Mouse (Mus musculus): ENCODE measurements around the gene Nexn. TPM values are rescaled to one million over a fixed set of nuclear protein-coding genes. Genes with fewer than 3 reads are reported as not detected.

Gene Nexn
- polyA plus RNA-seq, 1 experiment from 2014 or later: 2.9 TPM

DNA sequence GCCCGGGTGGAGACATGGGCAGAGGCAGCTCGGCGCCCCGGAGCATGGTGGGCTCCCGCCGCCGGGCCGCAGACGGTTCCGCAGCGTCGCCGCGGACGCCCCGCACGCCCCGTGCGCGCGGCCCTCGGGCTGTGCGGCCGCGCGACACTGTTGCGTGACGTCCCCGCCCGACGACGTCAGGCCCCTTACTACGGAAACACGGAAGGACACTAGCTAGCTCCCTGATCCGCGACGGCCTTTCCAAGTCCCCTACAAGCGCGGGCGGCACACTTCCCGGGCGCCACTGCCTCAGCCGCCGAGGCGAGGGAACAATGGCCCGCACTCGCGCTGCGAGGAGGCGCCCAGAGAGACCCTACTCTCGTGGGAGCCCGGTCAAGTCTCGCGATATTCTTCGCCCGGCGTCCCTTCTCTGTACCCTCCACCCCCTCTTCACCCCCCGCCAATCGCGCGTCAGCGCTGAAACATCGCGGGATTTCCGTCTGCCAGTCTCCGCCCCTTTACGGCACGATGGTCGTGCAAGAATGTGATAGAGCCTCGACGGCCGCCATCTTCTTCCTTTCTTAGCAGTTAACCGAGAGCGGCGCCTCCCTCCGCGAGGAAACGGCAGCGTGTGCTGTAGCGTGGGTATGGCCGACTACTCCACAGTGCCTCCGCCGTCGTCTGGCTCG, 56.0 kb downstream of the Nexn start, which contains the start of the genes Dnajb4 and Fubp1:
Dnajb4 (minus strand) TSS at position 336 of the 668 bp plus-strand sequence.
Fubp1 (plus strand) TSS at position 456 of the 668 bp plus-strand sequence.
- H3K4me1 ChIP-seq (ENCODE audit: control insufficient read depth, insufficient read depth, low read length): peaks cover 29% of the 10 kb centered on the region
- H3K27ac ChIP-seq (ENCODE audit: low read depth, low read length): peak within 1 kb of the TSS; percentile 100
- peak within 1 kb of the TSS; percentile 98 for H3K4me3 ChIP-seq (ENCODE audit: low read depth, low read length)
- no peaks in the 10 kb centered on the region for H3K27me3 ChIP-seq (ENCODE audit: control insufficient read depth, insufficient read depth, low read length)
- H3K36me3 ChIP-seq (ENCODE audit: control insufficient read depth, insufficient read depth, low read length): no peaks in the 10 kb centered on the region
- peak within 1 kb of the TSS; percentile 100 for H3K9ac ChIP-seq (replicated peaks; ENCODE audit: low read depth, low read length)
- no peaks in the 10 kb centered on the region for H3K9me3 ChIP-seq (ENCODE audit: control insufficient read depth, low read length)
- H3K4me2 ChIP-seq (ENCODE audit: low read depth, low read length): peak within 1 kb of the TSS; percentile 91
- WGBS: under 1% methylated on average over 82 of the region's 85 CpGs
- ATAC-seq (ENCODE audit: low read depth): peak; percentile 97

DNA sequence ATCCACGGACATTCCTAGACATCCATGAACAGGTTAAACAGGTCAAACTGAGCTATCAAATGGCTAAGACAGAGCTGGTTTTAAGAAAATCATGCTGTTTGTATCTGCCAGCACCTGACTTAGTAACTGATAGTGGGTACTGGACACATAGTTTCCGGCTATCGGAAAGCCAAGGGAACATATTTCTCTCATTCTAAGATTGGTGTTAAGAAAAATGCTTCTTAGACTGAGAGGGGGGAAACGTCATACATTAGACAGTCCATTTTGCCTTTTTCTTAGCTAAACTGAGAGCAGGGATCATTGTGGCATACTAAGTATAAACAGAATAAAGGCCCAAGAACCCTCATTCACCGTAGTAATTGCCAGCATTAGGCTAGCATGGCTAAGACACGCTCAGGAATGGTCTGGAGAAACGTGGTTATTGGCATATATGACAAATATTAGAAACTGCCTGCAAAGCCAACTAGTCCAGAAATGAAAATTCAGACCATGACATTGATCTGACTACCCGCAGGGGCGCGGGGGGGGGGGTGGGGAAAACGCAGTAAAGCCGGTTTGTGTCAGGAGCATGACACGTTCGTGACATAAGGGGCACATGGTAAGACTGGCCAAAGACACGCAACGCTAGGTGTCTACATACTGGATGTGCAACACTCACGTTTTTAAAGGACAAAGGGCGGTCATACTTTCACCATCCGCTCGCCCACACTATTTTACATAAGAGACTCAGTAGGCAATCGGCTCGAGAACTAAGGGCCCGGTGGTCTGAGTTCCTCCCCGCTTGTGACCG, 56.8 kb downstream of the Nexn start:
- H3K27me3 ChIP-seq (ENCODE audit: control insufficient read depth, insufficient read depth, low read length): no peaks in the 10 kb centered on the region
- peak overlapping the region; percentile 98 for H3K4me3 ChIP-seq (ENCODE audit: low read depth, low read length)
- peak overlapping the region; percentile 91 for H3K4me2 ChIP-seq (ENCODE audit: low read depth, low read length)
- peak overlapping the region; percentile 100 for H3K9ac ChIP-seq (replicated peaks; ENCODE audit: low read depth, low read length)
- H3K9me3 ChIP-seq (ENCODE audit: control insufficient read depth, low read length): no peaks in the 10 kb centered on the region
- 5% methylated on average over 25 of the region's 25 CpGs for WGBS
- H3K36me3 ChIP-seq (ENCODE audit: control insufficient read depth, insufficient read depth, low read length): no peaks in the 10 kb centered on the region
- peak; percentile 42 for ATAC-seq (ENCODE audit: low read depth)
- H3K4me1 ChIP-seq (ENCODE audit: control insufficient read depth, insufficient read depth, low read length): peaks cover 23% of the 10 kb centered on the region
- H3K27ac ChIP-seq (ENCODE audit: low read depth, low read length): peak overlapping the region; percentile 100

DNA sequence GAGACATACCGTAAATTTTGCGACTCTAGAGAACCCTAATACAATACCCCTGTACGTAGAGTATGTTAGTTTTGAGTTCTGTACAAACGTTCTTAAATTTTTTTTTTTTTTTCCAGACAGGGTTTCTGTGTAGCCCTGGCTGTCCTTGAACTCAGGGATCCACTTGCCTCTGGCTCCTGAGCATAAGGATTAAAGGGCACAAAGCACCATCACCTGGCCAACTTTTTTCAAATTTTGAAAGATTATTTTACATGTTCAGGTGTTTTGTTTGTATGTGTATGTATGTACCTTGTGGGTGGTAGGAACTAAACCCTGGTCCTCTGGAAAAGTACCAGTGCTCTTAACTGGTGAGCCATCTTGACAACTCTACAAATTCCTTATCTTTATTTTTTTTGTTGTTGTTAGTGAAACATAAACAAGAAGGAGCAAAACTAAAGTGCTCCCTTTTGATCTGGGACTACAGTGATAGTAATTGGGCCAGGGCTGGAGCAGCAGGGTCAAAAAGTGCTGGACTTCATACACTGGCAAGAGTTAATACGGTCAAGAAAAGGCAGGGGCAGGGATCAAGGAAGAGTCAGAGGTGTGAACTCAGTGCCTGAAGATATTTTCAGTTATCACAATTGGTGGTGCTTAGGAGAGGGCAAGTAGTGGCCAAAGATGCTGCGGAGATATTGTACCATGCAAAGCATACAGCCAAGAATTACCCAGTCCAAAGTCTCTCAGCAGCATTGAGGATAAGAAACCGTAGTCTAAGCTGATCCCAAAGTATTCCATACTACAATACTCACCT, 57.9 kb downstream of the Nexn start:
- no peak for ATAC-seq (ENCODE audit: low read depth)
- Histone ChIP-seq H3K27ac (ENCODE audit: low read depth, low read length) (no peak overlapping the region), H3K9me3 (ENCODE audit: control insufficient read depth, low read length) (no peaks in the 10 kb centered on the region), H3K9ac (replicated peaks; ENCODE audit: low read depth, low read length) (no peak overlapping the region), H3K4me3 (ENCODE audit: low read depth, low read length) (no peak overlapping the region), H3K4me1 (ENCODE audit: control insufficient read depth, insufficient read depth, low read length) (peaks cover 21% of the 10 kb centered on the region), H3K27me3 (ENCODE audit: control insufficient read depth, insufficient read depth, low read length) (no peaks in the 10 kb centered on the region), H3K36me3 (ENCODE audit: control insufficient read depth, insufficient read depth, low read length) (no peaks in the 10 kb centered on the region), H3K4me2 (ENCODE audit: low read depth, low read length) (peak overlapping the region; percentile 91; the same call in 1 of the 2 replicates)
- WGBS: 94% methylated on average over 7 of the region's 7 CpGs

DNA sequence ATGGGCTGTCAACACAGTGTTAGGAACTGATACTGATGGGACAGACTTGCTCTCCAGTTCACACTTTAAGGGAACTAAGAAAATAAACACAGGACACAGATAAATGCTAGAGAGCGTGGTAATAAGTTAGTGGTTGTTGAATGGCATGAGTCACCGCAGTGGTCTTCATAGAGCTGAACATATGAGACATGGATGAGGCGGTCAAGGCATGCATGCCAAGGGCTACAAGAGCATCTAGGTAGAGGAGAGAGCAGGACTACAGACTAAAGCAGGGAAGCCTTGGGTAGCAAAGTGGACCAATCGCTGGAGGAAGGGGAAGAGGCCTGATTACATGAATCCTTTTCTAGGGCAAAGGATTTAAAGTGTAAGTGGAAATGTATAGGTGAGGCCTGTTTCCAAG, 59.0 kb downstream of the Nexn start:
- WGBS: 99% methylated on average over 4 of the region's 4 CpGs
- no peak overlapping the region for H3K9ac ChIP-seq (replicated peaks; ENCODE audit: low read depth, low read length)
- H3K27me3 ChIP-seq (ENCODE audit: control insufficient read depth, insufficient read depth, low read length): no peaks in the 10 kb centered on the region
- peaks cover 10% of the 10 kb centered on the region for H3K4me1 ChIP-seq (ENCODE audit: control insufficient read depth, insufficient read depth, low read length)
- H3K27ac ChIP-seq (ENCODE audit: low read depth, low read length): no peak overlapping the region
- H3K36me3 ChIP-seq (ENCODE audit: control insufficient read depth, insufficient read depth, low read length): no peaks in the 10 kb centered on the region
- no peak for ATAC-seq (ENCODE audit: low read depth)
- no peak overlapping the region for H3K4me2 ChIP-seq (ENCODE audit: low read depth, low read length)
- H3K9me3 ChIP-seq (ENCODE audit: control insufficient read depth, low read length): no peaks in the 10 kb centered on the region
- no peak overlapping the region for H3K4me3 ChIP-seq (ENCODE audit: low read depth, low read length)

DNA sequence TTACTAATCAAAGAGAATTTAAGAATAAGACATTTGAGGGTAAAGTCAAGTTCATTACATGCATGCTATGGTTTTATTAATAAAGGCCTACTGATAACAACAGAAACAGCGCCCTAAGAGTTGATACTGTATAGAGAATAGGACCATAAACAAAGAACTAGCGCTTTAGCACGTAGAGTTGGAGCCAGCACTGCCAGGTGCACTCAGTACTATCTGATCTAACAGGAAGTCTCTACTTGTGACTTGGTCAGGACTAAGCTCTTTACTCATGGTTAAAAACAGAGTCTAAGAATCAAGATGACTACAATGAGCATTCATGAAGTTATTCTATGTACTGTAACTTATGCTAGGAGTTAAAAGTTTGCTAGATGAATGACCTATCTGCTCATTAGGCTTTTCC, 61.6 kb downstream of the Nexn start:
- no peaks in the 10 kb centered on the region for H3K36me3 ChIP-seq (ENCODE audit: control insufficient read depth, insufficient read depth, low read length)
- no peak overlapping the region for H3K4me2 ChIP-seq (ENCODE audit: low read depth, low read length)
- H3K4me1 ChIP-seq (ENCODE audit: control insufficient read depth, insufficient read depth, low read length): peaks cover 4% of the 10 kb centered on the region; the same call in 1 of the 2 replicates
- H3K9ac ChIP-seq (replicated peaks; ENCODE audit: low read depth, low read length): no peak overlapping the region
- no peak overlapping the region for H3K4me3 ChIP-seq (ENCODE audit: low read depth, low read length)
- H3K27me3 ChIP-seq (ENCODE audit: control insufficient read depth, insufficient read depth, low read length): no peaks in the 10 kb centered on the region
- H3K9me3 ChIP-seq (ENCODE audit: control insufficient read depth, low read length): no peaks in the 10 kb centered on the region
- ATAC-seq (ENCODE audit: low read depth): no peak
- no peak overlapping the region for H3K27ac ChIP-seq (ENCODE audit: low read depth, low read length)
- 78% methylated on average over 3 of the region's 3 CpGs for WGBS

DNA sequence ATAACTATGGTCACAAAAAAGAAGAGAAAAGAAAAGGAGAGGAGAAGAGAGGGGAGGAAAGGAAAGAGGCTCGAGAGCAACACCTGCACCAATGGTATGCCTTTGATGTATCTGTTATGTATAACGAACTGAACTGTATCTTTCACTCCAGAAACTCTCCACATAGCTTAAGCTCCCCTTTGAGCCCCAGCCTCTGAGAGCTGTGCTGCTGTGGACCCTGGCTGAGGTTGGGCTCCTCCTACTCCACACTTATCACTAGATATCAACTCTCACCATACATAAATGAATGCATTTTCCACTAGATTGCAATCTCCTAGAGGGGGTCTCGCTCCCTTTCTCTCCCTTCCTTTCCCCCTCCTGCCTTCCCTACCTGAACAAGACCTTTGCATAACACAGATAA, 62.2 kb downstream of the Nexn start:
- Histone ChIP-seq H3K4me3 (ENCODE audit: low read depth, low read length) (no peak overlapping the region), H3K27ac (ENCODE audit: low read depth, low read length) (no peak overlapping the region), H3K4me2 (ENCODE audit: low read depth, low read length) (no peak overlapping the region), H3K4me1 (ENCODE audit: control insufficient read depth, insufficient read depth, low read length) (peaks cover 1% of the 10 kb centered on the region; the same call in 1 of the 2 replicates), H3K9me3 (ENCODE audit: control insufficient read depth, low read length) (no peaks in the 10 kb centered on the region), H3K9ac (replicated peaks; ENCODE audit: low read depth, low read length) (no peak overlapping the region), H3K36me3 (ENCODE audit: control insufficient read depth, insufficient read depth, low read length) (no peaks in the 10 kb centered on the region), H3K27me3 (ENCODE audit: control insufficient read depth, insufficient read depth, low read length) (no peaks in the 10 kb centered on the region)
- 77% methylated on average over 3 of the region's 3 CpGs for WGBS
- no peak for ATAC-seq (ENCODE audit: low read depth)

DNA sequence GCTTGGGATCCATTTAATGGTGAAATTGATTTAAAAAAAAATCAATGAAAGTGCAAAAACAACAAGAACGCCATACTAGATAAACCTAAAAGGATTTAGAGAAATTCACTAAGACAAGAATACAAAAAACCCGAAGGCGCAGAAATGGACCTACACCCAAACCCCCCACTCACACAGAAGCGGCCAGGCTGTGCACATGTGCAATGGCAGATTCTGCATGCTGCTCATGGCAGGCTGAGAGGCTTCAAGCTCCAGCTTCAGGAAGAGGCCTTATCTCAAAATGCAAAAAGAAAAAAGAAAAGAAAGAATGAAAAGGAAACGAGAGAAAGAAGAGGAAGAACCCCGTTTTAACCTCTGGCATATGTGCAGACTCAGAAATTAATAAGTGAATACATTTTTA, 62.7 kb downstream of the Nexn start:
- Histone ChIP-seq H3K4me2 (ENCODE audit: low read depth, low read length) (no peak overlapping the region), H3K9ac (replicated peaks; ENCODE audit: low read depth, low read length) (no peak overlapping the region), H3K27ac (ENCODE audit: low read depth, low read length) (no peak overlapping the region), H3K9me3 (ENCODE audit: control insufficient read depth, low read length) (no peaks in the 10 kb centered on the region), H3K27me3 (ENCODE audit: control insufficient read depth, insufficient read depth, low read length) (no peaks in the 10 kb centered on the region), H3K4me3 (ENCODE audit: low read depth, low read length) (no peak overlapping the region), H3K4me1 (ENCODE audit: control insufficient read depth, insufficient read depth, low read length) (no peaks in the 10 kb centered on the region; the same call in 1 of the 2 replicates), H3K36me3 (ENCODE audit: control insufficient read depth, insufficient read depth, low read length) (no peaks in the 10 kb centered on the region)
- 90% methylated on average over 6 of the region's 6 CpGs for WGBS
- ATAC-seq (ENCODE audit: low read depth): no peak

DNA sequence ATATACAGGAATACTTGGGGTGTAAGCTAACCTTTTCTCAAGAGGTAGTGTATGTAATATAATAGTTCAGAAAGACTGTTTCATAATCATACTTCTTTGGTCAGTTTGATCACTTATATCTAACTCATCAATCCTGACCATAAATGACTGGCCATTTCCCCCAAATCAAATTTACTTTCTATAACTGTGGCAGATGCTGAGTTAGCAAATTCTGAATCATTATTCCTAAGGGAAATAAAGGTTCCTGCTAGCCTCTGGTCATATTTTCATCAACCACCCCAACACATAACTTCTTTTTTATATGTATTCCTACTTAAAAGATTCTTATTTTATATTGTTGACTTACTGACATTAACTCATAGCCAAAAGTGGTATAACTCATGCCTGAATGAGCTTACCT, 63.2 kb downstream of the Nexn start:
- H3K9me3 ChIP-seq (ENCODE audit: control insufficient read depth, low read length): no peaks in the 10 kb centered on the region
- no peak overlapping the region for H3K4me3 ChIP-seq (ENCODE audit: low read depth, low read length)
- H3K27me3 ChIP-seq (ENCODE audit: control insufficient read depth, insufficient read depth, low read length): no peaks in the 10 kb centered on the region
- no peak overlapping the region for H3K27ac ChIP-seq (ENCODE audit: low read depth, low read length)
- H3K9ac ChIP-seq (replicated peaks; ENCODE audit: low read depth, low read length): no peak overlapping the region
- no peaks in the 10 kb centered on the region for H3K36me3 ChIP-seq (ENCODE audit: control insufficient read depth, insufficient read depth, low read length)
- no peaks in the 10 kb centered on the region for H3K4me1 ChIP-seq (ENCODE audit: control insufficient read depth, insufficient read depth, low read length)
- ATAC-seq (ENCODE audit: low read depth): no peak
- no peak overlapping the region for H3K4me2 ChIP-seq (ENCODE audit: low read depth, low read length)
